Mouse (Mus musculus) MEL (cell line): ENCODE results near the gene Fkbp2. TPM values are rescaled to one million over a fixed set of nuclear protein-coding genes. Genes with fewer than 3 reads are reported as not detected.
A peak's percentile ranks its signal among the peaks of the same experiment; 100 is the strongest.

Experiments
- DNase-seq: peaks from one replicate; pipeline ENCODE4 v3.0.0; 2011; ENCODE audit warnings: low read depth, low spot score
- H3K27ac ChIP-seq: 2 replicates; pipeline ENCODE4 v1.5.1; 2012; ENCODE audit warnings: low read depth, mild to moderate bottlenecking, control low read depth, low read length, moderate library complexity; ENCODE audit not compliant: control insufficient read depth
- H3K27me3 ChIP-seq, 2 experiments: fragments of 150-350 bp in 1 of 2; sonication (generic) in 1 of 2; 2 replicates each; pipeline ENCODE4 v1.6.1; 2012; ENCODE audit warnings: low read length in 2 of 2, mild to moderate bottlenecking in 2 of 2, improper control_type of control experiment in 1 of 2, moderate library complexity in 1 of 2; ENCODE audit not compliant: insufficient read depth in 2 of 2, control insufficient read depth in 1 of 2
- H3K36me3 ChIP-seq, 2 experiments: 2 replicates each; pipeline ENCODE4 v1.6.1; 2012 to 2014; ENCODE audit warnings: low read length in 2 of 2, improper control_type of control experiment in 1 of 2, inconsistent platforms in 1 of 2, mild to moderate bottlenecking in 1 of 2; ENCODE audit not compliant: insufficient read depth in 2 of 2, control insufficient read depth in 1 of 2
- H3K4me1 ChIP-seq, 2 experiments: fragments of 150-350 bp in 1 of 2; sonication (generic) in 1 of 2; 2 replicates each; pipeline ENCODE4 v1.6.1; 2012; ENCODE audit warnings: low read length in 2 of 2, improper control_type of control experiment in 1 of 2, mild to moderate bottlenecking in 1 of 2; ENCODE audit not compliant: insufficient read depth in 2 of 2, control insufficient read depth in 1 of 2
- H3K4me3 ChIP-seq, 2 experiments: fragments of 150-350 bp in 1 of 2; sonication (generic) in 1 of 2; 2 replicates each; pipeline ENCODE4 v1.5.1; 2012; ENCODE audit warnings: low read depth in 2 of 2, low read length in 2 of 2, mild to moderate bottlenecking in 2 of 2, moderate library complexity in 2 of 2, control low read depth in 1 of 2, improper control_type of control experiment in 1 of 2; ENCODE audit not compliant: control insufficient read depth in 1 of 2, insufficient read depth in 1 of 2
- H3K79me2 ChIP-seq: 2 replicates; pipeline ENCODE4 v1.6.1; 2012; ENCODE audit warnings: mild to moderate bottlenecking, low read length, moderate library complexity; ENCODE audit not compliant: control insufficient read depth, poor library complexity, insufficient read depth
- H3K9ac ChIP-seq: 2 replicates; pipeline ENCODE4 v1.6.1; 2012; ENCODE audit warnings: low read depth, mild to moderate bottlenecking, control low read depth, low read length, moderate library complexity; ENCODE audit not compliant: control insufficient read depth, poor library complexity, severe bottlenecking
- H3K9me3 ChIP-seq: fragments of 150-350 bp; sonication (generic); replicated peaks from 2 replicates; pipeline ENCODE4 v1.6.1; 2012; ENCODE audit warnings: mild to moderate bottlenecking, low read length, improper control_type of control experiment, moderate library complexity; ENCODE audit not compliant: insufficient read depth
- BHLHE40 ChIP-seq: IDR thresholded peaks from 2 replicates; pipeline ENCODE4 v1.6.1; 2012; ENCODE audit warnings: low read depth, mild to moderate bottlenecking, inconsistent platforms, low read length, improper control_type of control experiment, borderline replicate concordance
- CHD1 ChIP-seq: IDR thresholded peaks from 2 replicates; pipeline ENCODE4 v1.6.1; 2012; ENCODE audit warnings: low read depth, mild to moderate bottlenecking, inconsistent platforms, low read length, improper control_type of control experiment
- CHD2 ChIP-seq: IDR thresholded peaks from 2 replicates; pipeline ENCODE4 v1.6.1; 2011; ENCODE audit warnings: low read length, improper control_type of control experiment
- E2F4 ChIP-seq: IDR thresholded peaks from 2 replicates; pipeline ENCODE4 v1.6.1; 2011; ENCODE audit warnings: low read depth, low read length, improper control_type of control experiment, borderline replicate concordance
- ELF1 ChIP-seq: IDR thresholded peaks from 2 replicates; pipeline ENCODE4 v1.6.1; 2014; ENCODE audit warnings: low read depth, mild to moderate bottlenecking, inconsistent platforms, low read length, improper control_type of control experiment, moderate library complexity
- EP300 ChIP-seq, 2 experiments: IDR thresholded peaks; 2 replicates each; pipeline ENCODE4 v1.6.1; 2011; ENCODE audit warnings: improper control_type of control experiment in 2 of 2, low read length in 2 of 2, low read depth in 1 of 2, mild to moderate bottlenecking in 1 of 2
- GABPA ChIP-seq: IDR thresholded peaks from 2 replicates; pipeline ENCODE4 v1.6.1; 2012; ENCODE audit warnings: low read depth, mild to moderate bottlenecking, inconsistent platforms, low read length, improper control_type of control experiment, moderate library complexity
- GATA1 ChIP-seq: IDR thresholded peaks from 2 replicates; pipeline ENCODE4 v1.6.1; 2011; ENCODE audit warnings: low read depth, low read length, improper control_type of control experiment
- HCFC1 ChIP-seq: IDR thresholded peaks from 2 replicates; pipeline ENCODE4 v1.6.1; 2012; ENCODE audit warnings: low read depth, mild to moderate bottlenecking, inconsistent platforms, low read length, improper control_type of control experiment, moderate library complexity
- JUND ChIP-seq: IDR thresholded peaks from 2 replicates; pipeline ENCODE4 v1.6.1; 2011; ENCODE audit warnings: low read depth, mild to moderate bottlenecking, improper control_type of control experiment, low read length
- MAFK ChIP-seq: IDR thresholded peaks from 2 replicates; pipeline ENCODE4 v1.6.1; 2011; ENCODE audit warnings: low read depth, mild to moderate bottlenecking, low read length, improper control_type of control experiment, borderline replicate concordance
- MAX ChIP-seq: IDR thresholded peaks from 2 replicates; pipeline ENCODE4 v1.6.1; 2011; ENCODE audit warnings: low read length, improper control_type of control experiment
- MAZ ChIP-seq: IDR thresholded peaks from 2 replicates; pipeline ENCODE4 v1.6.1; 2012; ENCODE audit warnings: low read depth, mild to moderate bottlenecking, inconsistent platforms, low read length, improper control_type of control experiment
- MXI1 ChIP-seq: IDR thresholded peaks from 2 replicates; pipeline ENCODE4 v1.6.1; 2011; ENCODE audit warnings: mild to moderate bottlenecking, low read depth, low read length, improper control_type of control experiment
- NELFE ChIP-seq: IDR thresholded peaks from 2 replicates; pipeline ENCODE4 v1.6.1; 2011; ENCODE audit warnings: low read depth, low read length, improper control_type of control experiment
- NRF1 ChIP-seq: IDR thresholded peaks from 2 replicates; pipeline ENCODE4 v1.6.1; 2014; ENCODE audit warnings: low read depth, mild to moderate bottlenecking, inconsistent platforms, low read length, improper control_type of control experiment, moderate library complexity; ENCODE audit not compliant: poor library complexity, insufficient read depth, severe bottlenecking
- POLR2A ChIP-seq, 2 experiments: IDR thresholded peaks; 2 replicates each; pipeline ENCODE4 v1.6.1; 2011 to 2012; ENCODE audit warnings: low read length in 2 of 2, mild to moderate bottlenecking in 2 of 2, control low read depth in 1 of 2, improper control_type of control experiment in 1 of 2, low read depth in 1 of 2, moderate library complexity in 1 of 2; ENCODE audit not compliant: control insufficient read depth in 1 of 2, insufficient read depth in 1 of 2, poor library complexity in 1 of 2
- RAD21 ChIP-seq: IDR thresholded peaks from 2 replicates; pipeline ENCODE4 v1.6.1; 2011; ENCODE audit warnings: mild to moderate bottlenecking, low read depth, low read length, improper control_type of control experiment
- RCOR1 ChIP-seq: IDR thresholded peaks from 2 replicates; pipeline ENCODE4 v1.6.1; 2012; ENCODE audit warnings: low read depth, mild to moderate bottlenecking, inconsistent platforms, low read length, improper control_type of control experiment
- SMC3 ChIP-seq: IDR thresholded peaks from 2 replicates; pipeline ENCODE4 v1.6.1; 2011; ENCODE audit warnings: low read depth, low read length, improper control_type of control experiment
- TAL1 ChIP-seq: IDR thresholded peaks from 2 replicates; pipeline ENCODE4 v1.6.1; 2012; ENCODE audit warnings: mild to moderate bottlenecking, inconsistent platforms, low read length, moderate library complexity, mixed read lengths
- TBP ChIP-seq: IDR thresholded peaks from 2 replicates; pipeline ENCODE4 v1.8.0; 2011; ENCODE audit warnings: low read depth, low read length, improper control_type of control experiment
- USF1 ChIP-seq: IDR thresholded peaks from 2 replicates; pipeline ENCODE4 v1.6.1; 2014; ENCODE audit warnings: low read depth, mild to moderate bottlenecking, inconsistent platforms, low read length, improper control_type of control experiment, moderate library complexity
- ZC3H11A ChIP-seq: IDR thresholded peaks from 2 replicates; pipeline ENCODE4 v1.6.1; 2012; ENCODE audit warnings: low read depth, mild to moderate bottlenecking, inconsistent platforms, low read length, improper control_type of control experiment
- polyA plus RNA-seq, 2 experiments: library from polyadenylated mRNA; stranded (reverse) in 1 of 2; unstranded in 1 of 2; fragments of >175 nt in 1 of 2; fragments of >200 nt in 1 of 2; gene quantifications; 2 replicates each; pipeline versions ENCODE4 v1.2.1 to v1.2.4; 2012; ENCODE audit warnings: low replicate concordance in 2 of 2, low read depth in 1 of 2; ENCODE audit not compliant: insufficient read length in 2 of 2, insufficient read depth in 1 of 2, missing spikeins in 1 of 2
- total RNA-seq: library from RNA; depleted of rRNA; stranded (reverse); fragments of 300-350 nt; gene quantifications from 2 replicates; pipeline ENCODE4 v1.2.3, GENCODE M21; 2012

Gene Fkbp2
- total and polyA plus RNA-seq, 3 experiments = 53.9 to 167 TPM; not detected in 1

DNA sequence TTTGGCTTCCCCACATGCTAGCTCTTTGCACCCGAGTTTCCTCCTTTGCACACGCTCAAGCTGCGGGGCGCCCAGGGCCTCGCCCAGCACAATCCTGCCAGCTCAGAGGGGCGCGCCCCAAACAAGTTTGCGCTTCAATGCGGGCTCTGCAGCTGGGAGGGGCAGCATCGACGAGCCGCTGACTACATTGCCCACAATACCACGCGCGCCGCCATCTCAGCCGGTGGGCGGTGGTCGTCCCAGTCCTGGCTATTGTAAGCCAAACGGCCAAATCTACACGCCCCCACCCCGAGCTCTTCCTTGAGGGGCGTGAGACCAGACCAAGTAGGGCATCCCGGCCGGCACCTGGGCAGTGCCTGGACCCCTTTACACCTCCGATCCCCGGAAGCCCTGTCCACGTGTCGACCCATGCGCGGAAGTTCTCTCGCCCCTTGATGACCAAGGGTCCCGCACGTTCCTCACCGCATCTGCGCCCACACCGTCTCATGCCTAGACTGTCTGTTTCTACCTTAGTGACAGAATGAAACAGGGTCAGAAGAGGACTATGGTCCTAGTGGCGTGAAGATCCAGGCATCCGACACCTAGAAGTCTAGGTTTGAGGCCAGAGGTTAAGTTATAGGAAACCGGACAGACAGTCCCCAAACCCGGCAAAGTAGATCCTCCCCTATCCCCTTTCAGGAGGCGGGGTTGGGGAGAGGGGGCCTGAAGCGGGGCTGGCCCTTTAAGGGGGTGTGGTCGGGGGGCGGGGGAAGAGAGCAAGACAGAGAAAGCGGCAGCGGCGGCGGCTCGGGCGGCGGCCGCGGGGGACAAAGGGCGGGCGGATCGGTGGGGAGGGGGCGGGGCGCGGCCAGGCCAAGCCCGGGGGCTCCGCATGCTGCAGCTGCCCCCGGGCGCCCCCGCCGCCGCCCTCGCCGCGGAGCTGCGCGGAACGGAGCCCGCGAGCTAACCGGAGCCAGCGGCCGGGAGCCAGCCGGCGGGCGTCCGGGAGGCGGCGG, 5.8 kb downstream of the Fkbp2 start, which contains the start of gene Ppp1r14b (continued):
- TF ChIP-seq JUND = no peak
- TF ChIP-seq HCFC1 = peak; percentile 93
- 0 out of 2 replicates have a peak, but pooled peaks have one; percentile 34 for TF ChIP-seq NRF1
- no peak for TF ChIP-seq GABPA
- peak; percentile 92 for TF ChIP-seq MXI1
- TF ChIP-seq USF1 = peak; percentile 86
- TF ChIP-seq ELF1 = peak; percentile 60

DNA sequence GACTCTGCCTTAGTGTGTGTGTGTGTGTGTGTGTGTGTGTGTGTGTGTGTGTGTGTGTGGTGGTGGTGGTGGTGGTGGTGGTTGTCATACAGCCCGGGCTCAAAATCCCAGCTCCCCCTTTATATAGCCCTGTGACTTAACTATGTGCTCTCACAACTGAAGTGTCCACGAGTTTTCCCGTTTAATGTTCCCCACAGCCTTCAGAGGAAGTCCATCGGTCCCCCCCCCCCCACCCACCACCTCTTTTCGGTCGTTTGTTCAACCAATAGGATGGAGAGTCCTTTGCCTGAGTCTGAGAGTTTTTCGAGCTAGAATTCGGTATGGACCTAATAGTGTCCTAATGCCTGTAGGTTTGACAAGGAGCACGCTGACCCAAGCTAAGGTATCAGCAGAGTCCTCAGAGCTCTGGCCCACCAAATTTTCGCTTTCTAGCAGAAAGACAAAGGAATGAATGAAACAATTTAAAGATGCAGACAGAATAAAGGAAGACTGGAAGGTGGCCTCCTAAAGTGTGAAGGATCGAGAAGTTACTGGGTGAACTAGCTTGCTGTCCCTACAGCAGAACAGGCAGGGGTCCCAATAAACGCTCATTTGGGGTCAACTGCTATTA, 6.6 kb downstream of the Fkbp2 start:
- no peaks in the 10 kb centered on the region for H3K27me3 ChIP-seq
- peak overlapping the region; percentile 57 to 74 for H3K4me3 ChIP-seq
- H3K9me3 ChIP-seq = no peaks in the 10 kb centered on the region
- H3K79me2 ChIP-seq = peaks cover 31% of the 10 kb centered on the region
- peak overlapping the region; percentile 77 for H3K9ac ChIP-seq
- DNase-seq = peak; percentile 76
- peak overlapping the region; percentile 94 for H3K27ac ChIP-seq
- peaks cover 4 to 51% of the 10 kb centered on the region in 2 experiments for H3K4me1 ChIP-seq
- H3K36me3 ChIP-seq = peaks cover 0 to 27% of the 10 kb centered on the region in 2 experiments; a peak in 2 of 4 replicates
- TF ChIP-seq CHD1 (no peak), MXI1 (no peak; the same call in 1 of the 2 replicates), TBP (no peak), MAX (0 out of 2 replicates have a peak, but pooled peaks have one; percentile 14), NELFE (peak; percentile 42; the same call in 1 of the 2 replicates), RAD21 (no peak)

DNA sequence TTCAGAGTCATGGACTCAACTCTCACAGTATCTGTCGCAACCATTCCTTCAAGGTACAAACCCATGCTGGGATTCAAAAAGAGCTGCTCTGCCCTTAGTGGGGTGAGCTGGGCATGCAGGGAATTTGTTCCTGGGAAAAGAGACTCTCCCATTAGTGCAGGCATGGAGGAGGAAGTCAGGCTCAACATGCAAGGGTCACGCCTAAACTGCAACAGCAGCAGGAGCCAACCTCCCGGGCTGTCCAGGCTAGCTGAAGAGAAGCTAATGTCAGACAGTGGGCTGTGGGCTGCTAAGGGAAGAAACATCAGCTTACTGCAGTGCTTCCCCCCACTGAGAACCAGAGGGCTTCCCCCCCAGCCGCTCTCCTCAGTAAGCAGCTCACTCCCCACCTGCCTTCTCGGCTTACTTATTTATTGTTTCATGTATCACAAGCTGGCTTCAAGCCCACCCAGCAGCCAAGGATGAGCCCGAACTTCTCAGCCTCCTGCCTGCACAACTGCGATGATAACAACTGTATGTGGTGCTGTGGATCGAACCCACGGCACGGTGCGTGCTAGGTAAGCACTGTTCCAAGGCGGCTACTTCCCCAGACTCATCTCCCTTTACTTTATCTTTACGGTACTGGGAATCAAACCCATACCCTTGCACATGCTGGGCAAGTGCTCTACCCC, 7.9 kb downstream of the Fkbp2 start:
- DNase-seq = peak; percentile 51
- no peaks in the 10 kb centered on the region for H3K27me3 ChIP-seq
- H3K27ac ChIP-seq = peak overlapping the region; percentile 41
- peak overlapping the region; percentile 9 to 19; a peak in 2 of 4 replicates for H3K4me3 ChIP-seq
- H3K9ac ChIP-seq = peak overlapping the region; percentile 77
- peaks cover 0 to 24% of the 10 kb centered on the region in 2 experiments; a peak in 2 of 4 replicates for H3K36me3 ChIP-seq
- H3K4me1 ChIP-seq = peaks cover 4 to 46% of the 10 kb centered on the region in 2 experiments
- H3K9me3 ChIP-seq = no peaks in the 10 kb centered on the region
- TF ChIP-seq ZC3H11A = no peak
- no peak for TF ChIP-seq RCOR1
- no peak for TF ChIP-seq GATA1
- no peak for TF ChIP-seq CHD2
- no peak for TF ChIP-seq MAZ
- TF ChIP-seq EP300 (IDR thresholded peaks at IDR 0.05; ENCODE audit: low read depth in 1 of 2, low read length in 2 of 2) = no peak
- no peak for TF ChIP-seq BHLHE40
- TF ChIP-seq MAFK = no peak
- no peak for TF ChIP-seq GABPA
- TF ChIP-seq POLR2A (IDR thresholded peaks at IDR 0.05; ENCODE audit: control insufficient read depth in 1 of 2, insufficient read depth in 1 of 2, low read depth in 1 of 2, low read length in 2 of 2, poor library complexity in 1 of 2) = no peak
- no peak for TF ChIP-seq E2F4
- no peak for TF ChIP-seq HCFC1
- no peak for TF ChIP-seq JUND
- TF ChIP-seq SMC3 = no peak
- no peak for TF ChIP-seq TAL1
- no peak for TF ChIP-seq ELF1
- TF ChIP-seq NRF1 = no peak
- no peak for TF ChIP-seq TBP
- TF ChIP-seq CHD1 = no peak
- H3K79me2 ChIP-seq = peaks cover 21% of the 10 kb centered on the region
